Mouse (Mus musculus) mouse trophoblast stem cell (cell line): Measurements from ENCODE around the gene Oas1e.
"Not testable (repeated sequence)": the region's sequence is repeated elsewhere in the genome, so short reads cannot be mapped to it uniquely, and the experiment has no call there.

Source experiments
- in situ Hi-C, 2 experiments: fragments of 300-500 bp; cut with MseI, MboI; formaldehyde crosslinking; loops; 2 replicates in 1 of 2; 3 replicates in 1 of 2; pipeline ENCODE4 v1.15.1; 2025

Oas1e gene

DNA sequence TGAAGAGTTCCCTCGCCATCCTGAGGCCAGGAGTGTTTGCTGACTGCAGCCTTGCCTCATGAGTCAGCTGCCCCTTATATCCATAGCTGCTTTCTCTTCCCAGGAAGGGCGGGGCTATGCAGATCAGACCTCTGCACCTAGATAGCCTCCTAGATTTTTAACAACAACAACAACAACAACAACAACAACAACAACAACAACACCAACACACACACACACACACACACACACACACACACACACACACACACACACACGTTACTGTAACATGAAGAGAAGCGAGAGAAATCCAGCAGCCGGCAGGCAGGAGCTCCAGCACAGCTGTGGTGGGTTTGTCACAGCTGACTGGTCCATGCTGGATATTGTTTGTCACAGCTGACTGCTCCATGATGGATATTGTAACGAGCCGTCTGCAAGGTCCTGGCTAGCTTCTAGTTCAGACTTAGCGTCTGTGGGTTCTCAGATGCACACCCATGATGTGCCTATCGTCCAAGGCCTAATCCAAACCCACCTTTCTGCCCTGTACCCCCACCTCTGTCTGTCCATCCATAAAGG lies at the start of gene Oas1e:
Oas1e (minus strand) TSS at position 51 of the 555 bp plus-strand sequence.
- in situ Hi-C loops: not testable (repeated sequence)

DNA sequence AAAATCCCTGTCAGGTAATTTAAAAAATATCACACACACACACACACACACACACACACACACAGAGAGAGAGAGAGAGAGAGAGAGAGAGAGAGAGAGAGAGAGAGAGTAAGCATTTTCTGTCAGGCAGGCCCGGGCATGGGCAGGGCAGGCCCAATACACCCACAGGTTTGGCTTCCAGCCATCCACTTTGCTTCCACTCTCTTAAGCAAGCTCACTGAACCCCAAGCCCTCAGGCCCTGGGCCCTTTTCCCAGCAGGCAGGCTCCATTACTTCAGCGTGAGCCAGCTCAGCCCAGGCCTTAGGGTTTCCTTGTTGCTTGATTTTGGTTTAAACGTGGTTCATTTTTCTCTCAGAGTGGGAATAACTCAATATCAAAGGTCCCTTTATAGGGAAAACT lies 49.4 kb upstream of the Oas1e start:
- in situ Hi-C loops: no loop called here

DNA sequence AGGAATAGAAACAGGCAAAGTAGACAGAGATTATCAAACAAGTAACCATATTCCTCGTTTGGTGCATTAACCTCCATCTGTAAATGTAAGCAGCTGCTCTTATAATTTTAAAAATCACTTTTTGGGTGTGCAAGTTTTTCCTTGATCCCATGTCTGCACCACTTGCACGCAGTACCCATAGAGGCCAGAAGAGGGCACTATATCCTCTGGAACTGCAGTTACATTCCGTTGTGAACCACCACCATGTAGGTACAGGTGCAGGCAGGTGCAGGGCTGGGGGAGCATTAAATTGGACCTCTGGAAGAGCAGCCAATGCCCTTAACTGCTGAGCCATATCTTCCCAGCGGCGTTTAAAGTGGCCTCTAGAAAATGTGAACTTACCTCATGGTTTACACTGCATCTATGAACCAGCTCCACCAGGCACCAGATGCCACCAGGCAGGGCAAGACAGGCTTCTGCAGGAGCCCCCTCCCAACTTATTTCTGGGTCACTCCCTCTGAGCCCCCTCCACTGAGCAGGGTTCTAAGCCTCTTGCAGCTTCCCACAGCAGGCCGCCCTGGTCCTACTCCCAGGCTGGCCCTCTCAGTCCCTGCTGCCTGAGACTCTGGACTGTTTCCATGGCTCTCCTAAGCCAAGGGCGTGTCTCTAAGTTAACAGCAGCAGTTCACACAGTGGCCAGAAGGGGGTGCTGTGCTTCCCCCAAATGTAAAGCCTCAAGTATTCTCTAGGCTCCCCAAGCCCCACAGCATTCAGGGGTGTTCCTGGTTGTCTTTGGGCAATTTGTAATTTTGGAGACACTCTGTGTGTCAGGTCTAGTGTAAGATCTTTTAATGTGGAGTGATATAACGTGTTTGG lies 41.6 kb upstream of the Oas1e start:
- in situ Hi-C loops: loop anchor here in 1 of 2 experiments (10.0 kb wide), 1 partner anchor 148 kb away; no protein-coding TSS in a partner anchor

DNA sequence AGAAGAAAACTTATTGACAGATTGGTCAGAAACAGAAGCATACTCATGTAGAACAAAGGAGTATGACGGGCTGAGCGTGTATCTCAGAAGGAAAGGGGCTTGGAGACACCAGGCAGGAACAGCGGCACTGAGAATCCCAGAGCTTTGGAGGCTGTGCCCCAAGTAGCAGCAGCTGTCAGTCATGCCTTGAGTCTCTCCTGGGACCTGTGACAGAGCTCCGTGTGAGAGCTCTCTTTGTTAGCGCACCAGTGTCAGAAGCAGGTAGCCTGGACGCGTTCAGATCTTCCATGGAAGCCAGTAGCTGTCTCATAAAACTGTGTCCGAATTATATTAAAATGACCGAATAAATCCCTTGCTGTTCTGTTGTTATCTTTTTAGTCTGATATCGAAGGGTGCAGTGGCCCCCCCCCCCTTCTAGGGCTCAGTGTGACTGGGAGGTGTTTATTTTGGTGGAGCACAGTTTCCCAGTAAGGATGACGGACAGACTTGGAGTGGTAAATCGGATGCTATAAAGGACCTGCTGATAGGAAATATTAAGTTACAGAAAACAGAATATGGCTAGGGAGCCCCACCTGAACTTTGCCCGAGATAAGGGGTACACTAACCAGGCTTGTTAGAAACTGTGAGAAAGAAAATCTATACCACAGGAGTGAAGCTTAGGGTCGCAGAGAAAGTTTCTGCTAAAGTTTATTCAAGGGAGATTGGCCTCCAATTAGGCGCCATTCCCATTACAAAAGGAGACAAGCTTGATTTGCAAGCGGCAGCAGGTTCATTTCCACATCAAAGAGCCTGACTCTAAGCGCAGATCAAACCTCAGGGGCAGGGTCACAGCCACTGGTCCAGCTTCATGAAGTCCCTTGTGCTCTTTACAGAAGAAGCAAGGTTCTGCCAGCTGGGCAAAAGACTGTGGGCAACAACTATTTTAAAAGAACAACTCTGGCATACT lies 38.3 kb upstream of the Oas1e start:
- in situ Hi-C loops: loop anchor here in 1 of 2 experiments (10.0 kb wide), 1 partner anchor 151 kb away; no protein-coding TSS in a partner anchor

DNA sequence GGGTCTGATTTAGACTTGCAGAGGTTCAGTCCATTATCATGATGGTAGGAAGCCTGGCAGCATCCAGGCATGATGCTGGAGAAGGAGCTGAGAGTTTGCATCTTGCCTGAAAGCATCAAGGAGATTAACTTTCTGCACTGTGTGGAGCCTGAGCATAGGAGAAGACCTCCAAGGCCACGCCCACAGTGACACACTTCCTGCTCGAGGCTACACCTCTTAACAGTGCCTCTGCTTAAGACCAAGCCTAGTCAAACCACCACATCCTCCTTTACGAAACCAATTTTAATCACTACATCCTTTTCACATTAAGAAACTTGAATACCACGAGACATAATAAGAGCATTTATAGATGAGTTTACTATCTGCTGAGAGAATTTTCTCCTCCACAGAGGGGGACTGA lies 35.7 kb upstream of the Oas1e start:
- in situ Hi-C loops: loop anchor here in 1 of 2 experiments (10.0 kb wide), 1 partner anchor 154 kb away; no protein-coding TSS in a partner anchor

DNA sequence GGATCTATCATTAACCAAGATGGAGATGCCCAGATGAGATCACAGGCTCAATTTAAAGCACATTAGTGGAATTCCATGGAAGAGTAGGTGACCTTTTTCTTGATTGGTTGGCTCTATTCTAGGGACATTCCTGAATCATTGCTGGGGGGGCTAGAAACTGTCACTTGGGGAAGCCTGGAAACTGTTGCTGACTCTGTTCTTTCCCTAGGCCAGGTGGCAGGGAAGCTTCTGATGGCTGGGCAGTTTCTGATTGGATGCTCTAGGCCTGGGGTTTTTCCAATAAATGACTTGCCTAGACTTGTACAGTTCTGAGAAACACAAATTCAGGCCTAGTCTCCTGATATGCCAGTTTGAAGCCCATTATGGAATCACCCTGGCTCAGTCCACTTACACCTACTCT lies 23.7 kb upstream of the Oas1e start:
- in situ Hi-C loops: no loop called here

DNA sequence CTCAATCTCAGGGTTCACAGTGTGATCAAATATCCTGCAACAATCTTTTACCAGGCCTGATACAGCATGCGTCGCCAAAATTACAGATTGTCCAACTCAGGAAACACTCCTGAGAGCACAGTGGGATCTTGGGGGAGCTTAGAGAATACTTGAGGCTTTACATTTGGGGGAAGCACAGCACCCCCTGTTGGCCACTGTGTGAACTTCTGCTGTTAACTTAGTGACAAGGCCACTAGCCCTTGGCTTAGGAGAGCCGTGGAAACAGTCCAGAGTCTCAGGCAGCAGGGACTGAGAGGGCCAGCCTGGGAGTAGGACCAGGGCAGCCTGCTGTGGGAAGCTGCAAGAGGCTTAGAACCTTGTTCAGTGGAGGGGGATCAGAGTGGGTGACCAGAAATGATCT lies 20.6 kb upstream of the Oas1e start:
- in situ Hi-C loops: no loop called here

DNA sequence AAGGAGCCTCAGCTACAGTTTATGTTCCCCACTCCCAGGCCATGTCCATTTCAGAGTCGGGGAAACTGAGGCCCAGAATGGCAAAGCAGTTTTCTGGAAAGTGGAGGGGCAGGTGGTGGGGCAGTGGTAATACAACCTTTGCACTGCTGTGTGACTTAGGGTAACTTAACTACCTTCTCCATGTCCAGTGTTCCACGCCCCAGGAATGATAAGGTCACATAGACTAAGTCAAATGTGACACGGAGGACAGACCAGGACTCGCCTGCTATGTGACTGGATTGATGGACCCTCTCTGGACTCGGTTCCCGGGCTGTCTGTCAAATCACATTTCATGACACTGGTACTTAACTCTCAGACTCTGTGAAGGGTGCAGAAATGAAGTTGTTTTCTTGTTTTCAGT lies 17.7 kb upstream of the Oas1e start:
- in situ Hi-C loops: no loop called here

DNA sequence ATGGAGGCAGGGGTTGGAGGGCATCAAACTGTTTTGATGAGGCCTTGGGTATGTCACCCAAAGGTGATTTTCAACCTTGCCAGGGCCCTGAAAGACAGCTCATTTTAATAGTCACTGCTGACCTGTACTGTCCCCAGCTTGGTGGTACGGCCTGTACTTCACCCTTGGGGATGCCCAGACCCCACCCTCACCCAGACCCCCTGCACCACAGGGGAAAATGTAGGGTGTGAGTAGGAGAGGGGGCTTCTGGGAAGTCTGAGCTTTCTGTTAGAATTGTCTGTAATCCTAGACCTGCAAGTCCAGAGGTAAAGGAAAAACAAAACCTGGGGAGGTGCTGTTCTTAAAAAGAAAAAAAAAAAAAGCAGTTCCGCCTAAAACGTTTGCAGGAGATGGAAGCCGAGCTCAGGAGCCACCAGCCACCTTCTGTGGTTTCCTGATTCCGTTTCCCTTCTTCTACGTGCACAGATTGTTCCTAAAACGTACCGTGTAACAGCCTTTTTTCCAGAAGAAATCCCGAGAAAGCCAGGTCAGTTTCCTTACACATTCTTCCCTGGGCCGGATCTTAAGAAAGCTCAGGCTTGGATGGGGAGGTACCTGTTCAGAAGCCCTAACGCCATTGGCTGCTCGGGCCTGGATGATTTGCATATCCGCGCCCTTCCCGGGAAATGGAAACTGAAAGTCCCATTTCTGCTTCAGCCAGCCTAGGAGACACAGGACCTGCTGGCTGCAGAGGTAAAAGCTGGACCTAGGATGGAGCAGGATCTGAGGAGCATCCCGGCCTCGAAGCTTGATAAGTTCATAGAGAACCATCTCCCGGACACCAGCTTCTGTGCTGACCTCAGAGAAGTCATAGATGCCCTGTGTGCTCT lies 16.9 kb upstream of the Oas1e start, which contains the start of gene Oas1c:
Oas1c (minus strand) TSS at position 564 of the 869 bp plus-strand sequence.
- in situ Hi-C loops: no loop called here

DNA sequence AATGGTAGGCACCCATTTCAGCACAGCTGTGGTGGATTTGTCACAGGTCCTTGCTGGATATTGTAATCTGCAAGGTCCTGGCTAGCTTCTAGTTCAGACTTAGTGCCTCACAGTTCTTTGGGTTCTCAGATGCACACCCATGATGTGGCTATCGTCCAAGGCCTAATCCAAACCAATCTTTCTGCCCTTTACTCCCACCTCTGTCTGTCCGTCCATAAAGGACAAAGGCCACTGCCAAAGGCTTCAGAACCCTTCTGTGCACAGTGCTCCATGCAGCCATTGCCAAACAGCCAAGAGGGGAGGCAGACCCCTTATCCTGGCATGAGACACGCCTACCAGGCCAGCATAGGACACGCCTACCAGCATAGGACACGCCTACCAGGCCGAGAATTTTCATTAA lies 13.8 kb upstream of the Oas1e start:
- in situ Hi-C loops: no loop called here

DNA sequence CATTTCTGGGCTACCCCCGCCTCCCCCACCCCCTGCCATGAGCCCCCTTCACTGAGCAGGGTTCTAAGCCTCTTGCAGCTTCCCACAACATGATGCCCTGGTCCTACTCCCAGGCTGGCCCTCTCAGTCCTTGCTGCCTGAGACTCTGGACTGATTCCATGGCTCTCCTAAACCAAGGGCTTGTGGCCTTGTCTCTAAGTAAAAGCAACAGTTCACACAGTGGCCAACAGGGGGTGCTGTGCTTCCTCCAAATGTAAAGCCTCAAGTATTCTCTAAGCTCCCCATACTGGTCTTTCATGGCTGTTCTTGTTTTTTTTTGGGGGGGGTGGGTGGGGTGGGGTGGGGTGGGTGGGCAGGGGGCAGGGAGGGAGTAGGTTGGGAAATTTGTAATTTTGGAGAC lies 11.1 kb upstream of the Oas1e start:
- in situ Hi-C loops: no loop called here

DNA sequence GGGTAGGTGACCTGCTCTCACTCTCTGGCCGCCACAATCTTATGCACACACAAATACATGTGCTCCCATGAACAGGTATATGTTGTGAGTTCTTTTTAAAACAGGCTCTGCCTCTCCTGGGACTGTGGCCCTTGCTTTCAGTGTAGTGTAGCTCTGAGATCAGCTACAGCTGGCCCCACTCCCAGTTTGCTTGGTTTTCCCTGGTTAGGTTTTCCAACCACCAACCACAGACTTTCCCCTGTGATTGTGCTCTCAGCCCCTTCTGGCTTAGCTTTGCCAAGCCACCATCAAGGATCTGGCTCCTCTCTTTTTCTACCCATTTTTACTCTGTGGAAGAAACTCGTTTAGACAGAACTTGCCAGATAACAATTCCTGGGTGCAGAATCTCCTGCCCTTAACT lies 8.3 kb upstream of the Oas1e start:
- in situ Hi-C loops: no loop called here

DNA sequence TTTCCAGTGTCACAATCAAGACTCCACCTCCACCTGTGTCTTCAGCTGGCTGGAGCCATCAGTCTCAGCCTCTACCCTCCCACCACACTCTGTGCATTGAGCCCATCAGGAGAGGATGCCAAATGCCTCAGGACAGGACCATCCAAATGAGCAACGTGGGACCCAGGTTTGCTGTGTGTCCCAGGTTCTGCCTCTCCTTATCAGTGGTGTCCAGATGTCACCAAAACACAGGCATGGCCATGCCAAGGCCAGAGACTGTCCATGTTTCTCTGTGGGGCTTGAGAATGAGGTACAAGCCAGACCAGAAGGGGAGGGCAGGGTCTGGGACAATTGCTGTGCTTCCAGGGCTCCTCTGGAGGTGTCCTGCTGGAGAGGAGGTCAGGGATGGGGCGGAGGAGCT lies 3.6 kb upstream of the Oas1e start:
- in situ Hi-C loops: not testable (repeated sequence)

DNA sequence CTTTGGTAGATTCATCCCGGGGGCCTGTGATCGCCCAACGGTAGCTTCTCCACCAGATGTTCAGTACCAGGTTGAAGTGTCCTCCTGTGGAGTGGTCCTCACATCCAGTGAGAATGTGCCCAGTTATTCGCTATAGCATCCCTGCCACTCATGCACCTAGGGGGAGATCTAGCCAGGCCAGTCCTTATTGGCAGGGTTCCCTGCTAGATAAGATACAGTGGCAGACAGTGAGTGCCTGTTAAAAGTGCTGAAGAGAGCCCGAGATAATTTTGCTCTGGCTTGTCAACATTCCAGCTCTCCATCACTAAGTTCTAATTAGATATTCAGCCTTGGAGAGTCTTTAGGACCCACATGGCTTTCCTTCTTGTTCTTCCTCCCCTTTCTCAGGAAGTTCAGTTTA lies 2.8 kb upstream of the Oas1e start:
- in situ Hi-C loops: not testable (repeated sequence)

DNA sequence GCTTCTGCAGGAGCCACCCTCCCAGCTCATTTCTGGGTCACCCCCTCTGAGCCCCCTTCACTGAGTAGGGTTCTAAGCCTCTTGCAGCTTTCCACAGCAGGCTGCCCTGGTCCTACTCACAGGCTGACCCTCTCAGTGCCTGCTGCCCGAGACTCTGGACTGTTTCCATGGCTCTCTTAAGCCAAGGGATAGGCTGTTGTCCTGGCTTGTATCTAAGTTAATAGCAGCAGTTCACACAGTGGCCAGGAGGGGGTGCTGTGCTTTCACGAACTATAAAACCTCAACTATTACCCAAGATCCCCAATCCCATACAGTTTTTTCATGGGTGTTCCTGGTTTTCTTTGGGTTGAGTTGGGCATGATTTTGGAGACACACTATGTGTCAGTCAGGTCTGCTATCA lies 2.3 kb downstream of the Oas1e start:
- in situ Hi-C loops: no loop called here

DNA sequence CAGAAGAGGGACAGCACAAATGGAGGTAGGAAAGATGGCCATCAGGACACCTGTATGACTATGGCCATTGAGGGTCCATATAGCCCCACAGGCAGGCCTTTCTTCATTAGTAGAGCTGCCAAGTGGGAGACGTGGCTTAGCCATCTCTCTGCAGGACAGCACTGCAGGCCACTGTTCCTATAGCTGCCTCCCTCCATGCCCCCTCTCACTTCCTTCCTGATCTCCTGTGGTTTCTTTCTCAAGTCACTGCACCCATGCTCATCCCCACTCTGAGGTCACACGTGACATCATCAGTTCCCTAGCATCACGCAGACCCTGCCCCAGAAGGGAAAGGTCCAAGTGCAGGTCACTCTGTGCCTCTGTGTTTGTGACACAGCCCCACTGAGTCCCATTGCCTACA lies 8.3 kb downstream of the Oas1e start:
- in situ Hi-C loops: no loop called here

DNA sequence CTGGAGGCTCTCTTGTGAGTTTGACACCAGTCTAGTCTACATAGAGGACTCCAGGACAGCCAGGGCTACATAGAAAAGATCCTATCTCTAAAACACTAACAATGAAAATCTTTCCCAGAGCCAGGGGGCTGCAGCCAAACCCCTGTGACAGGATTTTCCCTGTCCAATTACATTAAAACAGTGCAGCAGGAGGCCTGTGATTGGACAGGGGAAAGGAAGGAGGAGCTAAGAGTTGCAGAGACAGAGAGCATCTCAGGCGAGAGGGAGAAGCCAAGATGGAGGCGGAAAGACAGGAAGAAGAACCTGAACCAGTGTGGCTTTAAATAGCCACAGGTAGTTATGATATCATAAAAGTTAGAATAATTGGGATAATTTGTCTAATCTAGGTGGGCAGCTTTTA lies 12.9 kb downstream of the Oas1e start:
- in situ Hi-C loops: no loop called here

DNA sequence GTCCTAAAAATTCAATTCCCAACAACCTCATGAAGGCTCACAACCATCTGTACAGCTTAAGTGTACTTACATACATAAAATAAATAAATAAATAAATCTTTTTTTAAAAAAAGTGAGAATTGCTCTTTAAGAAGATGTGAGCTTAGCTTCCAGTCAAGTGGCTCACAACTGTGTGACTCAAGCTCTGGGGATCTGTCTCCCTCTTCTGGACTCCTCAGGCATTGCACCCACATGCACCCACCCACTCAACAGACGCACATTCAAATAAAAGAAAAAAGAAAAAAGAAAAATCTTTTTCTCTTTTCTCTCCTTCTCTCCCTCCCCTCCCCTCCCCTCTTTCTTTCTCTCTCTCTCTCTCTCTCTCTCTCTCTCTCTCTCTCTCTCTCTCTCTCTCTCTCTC lies 13.7 kb downstream of the Oas1e start:
- in situ Hi-C loops: no loop called here

DNA sequence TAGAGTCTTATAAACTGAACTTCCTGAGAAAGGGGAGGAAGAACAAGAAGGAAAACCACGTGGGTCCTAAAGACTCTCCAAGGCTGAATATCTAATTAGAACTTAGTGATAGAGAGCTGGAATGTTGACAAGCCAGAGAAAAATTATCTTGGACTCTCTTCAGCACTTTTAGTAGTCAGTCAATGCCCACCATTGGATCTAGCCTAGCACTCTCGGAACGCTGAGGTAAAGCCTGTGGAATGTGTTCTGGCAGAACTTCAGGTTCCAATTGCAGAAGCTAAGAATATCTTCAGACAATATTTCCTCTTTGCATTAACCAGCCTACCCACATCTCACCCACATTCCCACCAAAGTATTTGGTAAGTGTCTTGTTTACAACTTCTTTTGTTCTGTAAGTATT lies 15.4 kb downstream of the Oas1e start:
- in situ Hi-C loops: no loop called here

DNA sequence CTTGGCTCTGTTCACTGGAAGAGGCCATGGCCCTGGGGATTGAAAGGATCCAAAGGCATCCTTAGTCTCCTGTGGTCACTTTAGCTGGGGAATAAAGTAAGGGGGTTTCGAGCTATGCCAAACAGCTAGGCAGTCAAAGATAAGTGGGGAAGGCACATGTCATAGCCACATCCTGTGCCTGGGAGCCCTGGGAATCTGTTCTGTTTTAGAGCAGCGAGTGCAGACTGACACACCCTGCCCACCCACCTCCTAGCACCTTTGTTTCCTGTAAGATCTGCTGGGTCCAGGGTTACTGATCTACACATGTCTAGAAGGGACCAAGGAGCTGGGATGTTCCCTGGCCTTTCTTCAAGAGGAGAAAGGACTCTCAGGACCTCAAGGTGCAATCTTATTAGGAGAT lies 16.4 kb downstream of the Oas1e start:
- in situ Hi-C loops: no loop called here

DNA sequence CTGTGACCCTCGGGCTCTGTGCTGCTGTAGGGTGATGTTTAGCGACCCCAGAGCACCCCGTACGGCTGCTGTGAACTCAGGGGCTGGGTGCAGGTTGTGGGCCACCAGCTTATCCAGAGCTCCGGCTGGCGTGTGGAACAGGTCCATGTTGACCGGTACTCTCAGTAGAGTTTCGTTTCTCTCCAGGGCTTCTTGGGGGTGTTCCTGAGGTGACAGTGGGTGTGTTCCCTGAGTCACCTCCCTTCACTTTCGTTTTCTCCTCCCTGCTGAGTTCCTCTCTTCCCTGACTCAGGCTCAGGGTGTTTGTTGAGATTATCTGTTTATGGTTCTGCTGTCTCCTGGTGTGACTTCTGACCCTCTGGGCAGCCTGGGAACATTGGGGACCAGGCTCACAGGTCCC lies 17.9 kb downstream of the Oas1e start, which contains the start of gene Oas3:
Oas3 (minus strand) TSS at position 184 of the 400 bp plus-strand sequence.
- in situ Hi-C loops: no loop called here
